Mouse (Mus musculus) limb, embryonic 11.5 days (tissue): Measurements from ENCODE around the gene Dusp3. TPM values are rescaled to one million over a fixed set of nuclear protein-coding genes. Genes with fewer than 3 reads are reported as not detected.
A peak's percentile ranks its signal among the peaks of the same experiment; 100 is the strongest.

Experiments
- ATAC-seq: fragments of 200-750 bp; cut with Nextera tagmentation; 2 replicates; pipeline ENCODE4 v1.8.0; 2017; ENCODE audit warnings: low read depth; ENCODE audit not compliant: insufficient number of reproducible peaks, low FRiP score, low TSS enrichment
- DNase-seq: peaks from one replicate; pipeline ENCODE4 v3.0.0-alpha.2; 2015; ENCODE audit warnings: low spot score
- H3K27ac ChIP-seq: fragments of 300-500 bp; sonication (generic); replicated peaks from 2 replicates; pipeline ENCODE4 v1.5.1; 2014; ENCODE audit warnings: low read depth, mild to moderate bottlenecking, low read length
- H3K27me3 ChIP-seq: fragments of 300-500 bp; sonication (generic); 2 replicates; pipeline ENCODE4 v1.6.1; 2014; ENCODE audit warnings: mild to moderate bottlenecking, low read length, mixed read lengths; ENCODE audit not compliant: control insufficient read depth, insufficient read depth
- H3K36me3 ChIP-seq: fragments of 300-500 bp; sonication (generic); 2 replicates; pipeline ENCODE4 v1.6.1; 2014; ENCODE audit warnings: mild to moderate bottlenecking, low read length, moderate library complexity, mixed read lengths; ENCODE audit not compliant: control insufficient read depth, insufficient read depth
- H3K4me1 ChIP-seq: fragments of 300-500 bp; sonication (generic); 2 replicates; pipeline ENCODE4 v1.6.1; 2014; ENCODE audit warnings: low read length, mixed read lengths; ENCODE audit not compliant: control insufficient read depth, insufficient read depth
- H3K4me2 ChIP-seq: fragments of 300-500 bp; sonication (generic); 2 replicates; pipeline ENCODE4 v1.6.1; 2014; ENCODE audit warnings: low read depth, mild to moderate bottlenecking, moderate library complexity; ENCODE audit not compliant: severe bottlenecking
- H3K4me3 ChIP-seq: fragments of 300-500 bp; sonication (generic); 2 replicates; pipeline ENCODE4 v1.5.1; 2014; ENCODE audit warnings: low read depth, low read length
- H3K9ac ChIP-seq: fragments of 300-500 bp; sonication (generic); 2 replicates; pipeline ENCODE4 v1.6.1; 2014; ENCODE audit warnings: mild to moderate bottlenecking, low read length
- H3K9me3 ChIP-seq: fragments of 300-500 bp; sonication (generic); 2 replicates; pipeline ENCODE4 v1.6.1; 2016; ENCODE audit warnings: low read length; ENCODE audit not compliant: control insufficient read depth
- WGBS: fragments of 180-500 bp; shearing (Covaris S2); extraction: QIAGEN DNeasy Blood & Tissue Kit; methylation state at CpG from one replicate; pipeline ENCODE4 v1.1.7; 2014; 5-methylcytosine and 5-hydroxymethylcytosine counted together
- polyA plus RNA-seq: library from polyadenylated mRNA; unstranded; fragments of >200 nt; fragmentation: Nextera tagmentation; extraction: Ambion mirVana; gene quantifications from 2 replicates; pipeline ENCODE4 v1.2.1, GENCODE M21; 2014

Gene Dusp3
- polyA plus RNA-seq, 1 experiment from 2014 or later = 11.3 TPM

GRCm38 (mm10) chr11:101936421-101936820, 50.4 kb downstream of the Dusp3 start:
- DNase-seq (no peak), ATAC-seq (no peak)
- Histone ChIP-seq H3K9ac (no peak overlapping the region), H3K4me2 (no peak overlapping the region; the same call in 1 of the 2 replicates), H3K36me3 (no peaks in the 10 kb centered on the region), H3K4me1 (peaks cover 5% of the 10 kb centered on the region), H3K27me3 (peaks cover 17% of the 10 kb centered on the region), H3K4me3 (no peak overlapping the region), H3K9me3 (no peaks in the 10 kb centered on the region), H3K27ac (no peak overlapping the region)
- 27% methylated on average over 7 of the region's 7 CpGs for WGBS

- peaks cover 17% of the 10 kb centered on the region for H3K27me3 ChIP-seq
- DNase-seq (no peak), ATAC-seq (no peak)
- H3K9ac ChIP-seq = no peak overlapping the region
- H3K4me2 ChIP-seq = no peak overlapping the region
- peaks cover 2% of the 10 kb centered on the region for H3K4me1 ChIP-seq
- H3K4me3 ChIP-seq = no peak overlapping the region
- no peak overlapping the region for H3K27ac ChIP-seq
- H3K36me3 ChIP-seq = no peaks in the 10 kb centered on the region
- H3K9me3 ChIP-seq = no peaks in the 10 kb centered on the region
- WGBS = 74% methylated on average over 3 of the region's 3 CpGs
These were observed 51.1 kb downstream of the Dusp3 start for GRCm38 (mm10) chr11:101935743-101936142.

DNA sequence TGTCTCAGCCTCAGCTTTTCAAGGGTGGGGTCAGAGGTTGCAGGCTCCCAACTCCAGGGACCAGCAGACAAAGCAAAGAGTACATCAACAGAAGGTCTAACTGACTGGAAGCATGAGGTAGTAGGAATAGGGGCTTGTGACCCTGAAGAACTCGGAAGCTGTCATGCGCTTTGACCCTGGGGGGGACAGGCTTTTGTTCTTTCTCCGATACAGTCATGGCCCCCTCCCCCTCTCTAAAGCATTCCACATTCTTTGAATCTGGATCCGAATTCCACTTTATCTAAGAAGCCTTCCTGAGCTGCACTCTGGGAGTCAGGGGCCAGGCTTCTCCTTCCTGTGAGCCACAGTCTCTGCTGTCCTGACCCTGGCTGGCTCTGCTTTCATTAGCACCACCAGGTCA, 54.8 kb downstream of the Dusp3 start:
- Histone ChIP-seq H3K4me2 (no peak overlapping the region), H3K36me3 (no peaks in the 10 kb centered on the region), H3K9ac (no peak overlapping the region), H3K4me3 (no peak overlapping the region), H3K4me1 (0 out of 2 replicates have a peak, but pooled peaks cover 2% of the 10 kb centered on the region), H3K27ac (no peak overlapping the region), H3K27me3 (peaks cover 6% of the 10 kb centered on the region), H3K9me3 (no peaks in the 10 kb centered on the region)
- no peak for DNase-seq
- no peak for ATAC-seq
- WGBS = 72% methylated on average over 4 of the region's 4 CpGs

GRCm38 (mm10) chr11:101928030-101928762, 58.6 kb downstream of the Dusp3 start:
- H3K9ac ChIP-seq = no peak overlapping the region
- WGBS = 24% methylated on average over 25 of the region's 25 CpGs
- no peak overlapping the region for H3K4me3 ChIP-seq
- 0 out of 2 replicates have a peak, but pooled peaks cover 2% of the 10 kb centered on the region for H3K27me3 ChIP-seq
- no peak overlapping the region for H3K4me2 ChIP-seq
- no peak for ATAC-seq
- H3K4me1 ChIP-seq = 0 out of 2 replicates have a peak, but pooled peaks cover 2% of the 10 kb centered on the region
- H3K9me3 ChIP-seq = no peaks in the 10 kb centered on the region
- DNase-seq = peak; percentile 72
- no peak overlapping the region for H3K27ac ChIP-seq
- H3K36me3 ChIP-seq = no peaks in the 10 kb centered on the region

- Histone ChIP-seq H3K4me3 (no peak overlapping the region), H3K4me2 (no peak overlapping the region), H3K27me3 (0 out of 2 replicates have a peak, but pooled peaks cover 2% of the 10 kb centered on the region), H3K4me1 (0 out of 2 replicates have a peak, but pooled peaks cover 2% of the 10 kb centered on the region), H3K9me3 (no peaks in the 10 kb centered on the region), H3K9ac (no peak overlapping the region), H3K27ac (no peak overlapping the region), H3K36me3 (no peaks in the 10 kb centered on the region)
- ATAC-seq (no peak), DNase-seq (no peak)
- 85% methylated on average over 10 of the region's 10 CpGs for WGBS
These were observed 59.7 kb downstream of the Dusp3 start for GRCm38 (mm10) chr11:101926951-101927589.

DNA sequence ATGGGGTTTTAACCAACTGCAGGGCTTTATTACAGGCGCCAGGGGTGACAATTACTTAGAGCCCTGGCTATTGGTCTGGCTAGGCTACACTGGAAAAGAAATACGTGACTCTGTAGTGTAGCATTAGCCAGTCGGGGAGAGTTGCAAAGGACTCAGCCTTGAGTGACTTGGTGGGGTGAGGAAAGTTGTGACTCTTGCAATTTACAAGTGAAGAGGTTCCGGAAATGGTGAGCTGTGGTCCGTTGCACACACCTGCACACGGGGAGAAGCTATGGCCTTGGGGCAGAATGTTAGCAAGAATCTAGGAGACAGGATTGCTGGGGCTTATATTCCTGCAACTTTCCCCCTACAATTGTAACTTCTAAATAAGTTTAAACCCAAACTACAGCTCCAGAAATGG, 61.2 kb downstream of the Dusp3 start:
- no peak for ATAC-seq

DNA sequence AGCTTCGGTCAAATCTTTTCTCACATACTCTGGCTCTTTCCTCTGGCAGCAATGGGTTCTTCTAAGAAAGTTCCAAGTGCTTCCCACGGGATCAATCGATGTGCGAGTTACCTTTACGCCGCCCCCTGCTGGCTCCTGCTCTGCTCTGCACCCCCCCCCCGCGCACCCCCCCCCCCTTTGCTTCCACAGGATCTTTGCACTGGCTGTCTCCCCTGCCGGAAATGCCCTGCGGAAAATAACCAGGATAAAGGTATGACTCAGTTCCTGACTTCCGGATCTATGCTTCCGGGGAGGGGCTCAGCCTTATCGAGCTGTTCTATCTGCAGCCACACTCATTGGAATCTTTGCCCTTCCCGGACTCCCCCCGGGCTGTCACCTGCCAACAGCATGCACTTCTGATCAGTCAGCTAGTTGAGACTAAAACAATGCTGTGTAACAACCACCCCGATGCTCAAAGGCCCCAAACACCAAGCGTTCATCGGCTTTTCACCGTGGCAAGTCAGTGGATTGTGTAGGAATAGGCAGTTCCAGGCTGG, 62.3 kb downstream of the Dusp3 start:
- no peaks in the 10 kb centered on the region for H3K27me3 ChIP-seq

More for the DNA sequence above, 61.2 kb downstream of the Dusp3 start:
- DNase-seq = no peak
- no peak overlapping the region for H3K4me3 ChIP-seq
- no peak overlapping the region for H3K27ac ChIP-seq
- 0 out of 2 replicates have a peak, but pooled peaks cover 2% of the 10 kb centered on the region for H3K4me1 ChIP-seq
- H3K9me3 ChIP-seq = no peaks in the 10 kb centered on the region
- no peak overlapping the region for H3K9ac ChIP-seq
- H3K36me3 ChIP-seq = no peaks in the 10 kb centered on the region
- no peak overlapping the region for H3K4me2 ChIP-seq
- H3K27me3 ChIP-seq = 0 out of 2 replicates have a peak, but pooled peaks cover 2% of the 10 kb centered on the region
- 64% methylated on average over 6 of the region's 6 CpGs for WGBS

GRCm38 (mm10) chr11:101923988-101924387, 62.8 kb downstream of the Dusp3 start:
- 81% methylated on average over 6 of the region's 6 CpGs for WGBS

More for the DNA sequence above, 62.3 kb downstream of the Dusp3 start:
- Histone ChIP-seq H3K36me3 (no peaks in the 10 kb centered on the region), H3K4me1 (0 out of 2 replicates have a peak, but pooled peaks cover 2% of the 10 kb centered on the region), H3K4me2 (no peak overlapping the region), H3K9me3 (no peaks in the 10 kb centered on the region), H3K4me3 (no peak overlapping the region), H3K9ac (no peak overlapping the region), H3K27ac (no peak overlapping the region)
- ATAC-seq = no peak
- DNase-seq = no peak
- 83% methylated on average over 16 of the region's 19 CpGs for WGBS

More at GRCm38 (mm10) chr11:101923988-101924387, 62.8 kb downstream of the Dusp3 start:
- Histone ChIP-seq H3K9me3 (no peaks in the 10 kb centered on the region), H3K36me3 (no peaks in the 10 kb centered on the region), H3K27me3 (no peaks in the 10 kb centered on the region), H3K4me1 (0 out of 2 replicates have a peak, but pooled peaks cover 2% of the 10 kb centered on the region), H3K27ac (no peak overlapping the region), H3K9ac (no peak overlapping the region), H3K4me2 (no peak overlapping the region), H3K4me3 (no peak overlapping the region)
- DNase-seq (no peak), ATAC-seq (no peak)
